Mouse (Mus musculus) forebrain, embryonic 11.5 days (tissue): ENCODE measurements around the gene Uaca. TPM values are rescaled to one million over a fixed set of nuclear protein-coding genes. Genes with fewer than 3 reads are reported as not detected.
"Not testable (repeated sequence)": the region's sequence is repeated elsewhere in the genome, so short reads cannot be mapped to it uniquely, and the experiment has no call there.

Source experiments
- ATAC-seq: fragments of 200-750 bp; cut with Nextera tagmentation; replicated peaks from 2 replicates; pipeline ENCODE4 v1.8.0; 2017; ENCODE audit warnings: moderate TSS enrichment; ENCODE audit not compliant: low FRiP score
- DNase-seq: peaks from one replicate; pipeline ENCODE4 v3.0.0-alpha.2; 2017; ENCODE audit warnings: low spot score
- H3K27ac ChIP-seq: fragments of 300-500 bp; sonication (generic); 2 replicates; pipeline ENCODE4 v1.5.1; 2014; ENCODE audit warnings: low read depth, low read length
- H3K27me3 ChIP-seq: fragments of 300-500 bp; sonication (generic); 2 replicates; pipeline ENCODE4 v1.6.1; 2014; ENCODE audit warnings: mild to moderate bottlenecking, low read length, mixed read lengths; ENCODE audit not compliant: control insufficient read depth, insufficient read depth
- H3K36me3 ChIP-seq: fragments of 300-500 bp; sonication (generic); 2 replicates; pipeline ENCODE4 v1.6.1; 2014; ENCODE audit warnings: mild to moderate bottlenecking, low read length, moderate library complexity, mixed read lengths; ENCODE audit not compliant: control insufficient read depth, insufficient read depth
- H3K4me1 ChIP-seq: fragments of 300-500 bp; sonication (generic); replicated peaks from 2 replicates; pipeline ENCODE4 v1.6.1; 2014; ENCODE audit warnings: low read length, mixed read lengths; ENCODE audit not compliant: control insufficient read depth, insufficient read depth
- H3K4me2 ChIP-seq: fragments of 300-500 bp; sonication (generic); 2 replicates; pipeline ENCODE4 v1.6.1; 2014; ENCODE audit warnings: low read depth, mild to moderate bottlenecking, low read length, moderate library complexity, mixed read lengths; ENCODE audit not compliant: severe bottlenecking
- H3K4me3 ChIP-seq: fragments of 300-500 bp; sonication (generic); 2 replicates; pipeline ENCODE4 v1.5.1; 2014; ENCODE audit warnings: low read depth, low read length
- H3K9ac ChIP-seq: fragments of 300-500 bp; sonication (generic); 2 replicates; pipeline ENCODE4 v1.6.1; 2014; ENCODE audit warnings: low read length
- H3K9me3 ChIP-seq: fragments of 300-500 bp; sonication (generic); 2 replicates; pipeline ENCODE4 v1.6.1; 2016; ENCODE audit warnings: low read length, mixed read lengths; ENCODE audit not compliant: control insufficient read depth
- WGBS: fragments of 180-500 bp; shearing (Covaris S2); extraction: QIAGEN DNeasy Blood & Tissue Kit; methylation state at CpG from one replicate; pipeline ENCODE4 v1.1.7; 2014; 5-methylcytosine and 5-hydroxymethylcytosine counted together
- polyA plus RNA-seq: library from polyadenylated mRNA; unstranded; fragments of >200 nt; fragmentation: Nextera tagmentation; extraction: Ambion mirVana; gene quantifications from 2 replicates; pipeline ENCODE4 v1.2.1, GENCODE M21; 2014

The Uaca gene
- polyA plus RNA-seq, 1 experiment from 2014 or later = 25.2 TPM

GRCm38 (mm10) chr9:60818582-60818981 is 24.2 kb downstream of the Uaca start:
- 56% methylated on average over 7 of the region's 8 CpGs for WGBS
- not testable (repeated sequence) for H3K4me3 ChIP-seq, H3K4me2 ChIP-seq, H3K9me3 ChIP-seq, ATAC-seq, H3K4me1 ChIP-seq, H3K27me3 ChIP-seq, H3K27ac ChIP-seq, H3K9ac ChIP-seq, DNase-seq, H3K36me3 ChIP-seq

GRCm38 (mm10) chr9:60819340-60819739 is 25.0 kb downstream of the Uaca start:
- ATAC-seq = no peak
- DNase-seq = no peak

GRCm38 (mm10) chr9:60821501-60821900 is 27.2 kb downstream of the Uaca start:
- H3K36me3 ChIP-seq = no peaks in the 10 kb centered on the region
- H3K4me1 ChIP-seq = no peaks in the 10 kb centered on the region
- no peaks in the 10 kb centered on the region for H3K9me3 ChIP-seq
- no peak overlapping the region for H3K4me2 ChIP-seq
- ATAC-seq (no peak), DNase-seq (no peak)
- H3K27ac ChIP-seq = no peak overlapping the region
- WGBS = 65% methylated on average over 4 of the region's 4 CpGs
- no peaks in the 10 kb centered on the region for H3K27me3 ChIP-seq
- no peak overlapping the region for H3K9ac ChIP-seq
- no peak overlapping the region for H3K4me3 ChIP-seq

More at GRCm38 (mm10) chr9:60819340-60819739, 25.0 kb downstream of the Uaca start:
- 20% methylated on average over 1 of the region's 1 CpGs for WGBS
- Histone ChIP-seq H3K4me3 (no peak overlapping the region), H3K27ac (no peak overlapping the region), H3K4me1 (no peaks in the 10 kb centered on the region), H3K9me3 (no peaks in the 10 kb centered on the region), H3K4me2 (no peak overlapping the region), H3K9ac (no peak overlapping the region), H3K36me3 (no peaks in the 10 kb centered on the region), H3K27me3 (no peaks in the 10 kb centered on the region)

- Histone ChIP-seq H3K27ac (no peak overlapping the region), H3K4me3 (no peak overlapping the region), H3K4me1 (no peaks in the 10 kb centered on the region), H3K4me2 (no peak overlapping the region), H3K36me3 (no peaks in the 10 kb centered on the region), H3K27me3 (no peaks in the 10 kb centered on the region), H3K9ac (no peak overlapping the region), H3K9me3 (no peaks in the 10 kb centered on the region)
- 83% methylated on average over 6 of the region's 6 CpGs for WGBS
- no peak for DNase-seq
- ATAC-seq = no peak
Observed at GRCm38 (mm10) chr9:60822681-60823080, 28.3 kb downstream of the Uaca start.

GRCm38 (mm10) chr9:60825506-60825905 is 31.2 kb downstream of the Uaca start:
- no peaks in the 10 kb centered on the region for H3K9me3 ChIP-seq
- ATAC-seq = no peak
- H3K4me3 ChIP-seq = no peak overlapping the region
- no peak overlapping the region for H3K9ac ChIP-seq
- no peaks in the 10 kb centered on the region for H3K4me1 ChIP-seq
- no peak for DNase-seq
- no peaks in the 10 kb centered on the region for H3K27me3 ChIP-seq
- H3K4me2 ChIP-seq = no peak overlapping the region
- WGBS = 97% methylated on average over 7 of the region's 7 CpGs
- no peak overlapping the region for H3K27ac ChIP-seq
- H3K36me3 ChIP-seq = no peaks in the 10 kb centered on the region

- no peaks in the 10 kb centered on the region for H3K4me1 ChIP-seq
- H3K4me3 ChIP-seq = no peak overlapping the region
- H3K36me3 ChIP-seq = no peaks in the 10 kb centered on the region
- H3K9me3 ChIP-seq = no peaks in the 10 kb centered on the region
- DNase-seq (no peak), ATAC-seq (no peak)
- H3K27ac ChIP-seq = no peak overlapping the region
- no peak overlapping the region for H3K9ac ChIP-seq
- H3K4me2 ChIP-seq = no peak overlapping the region
- no peaks in the 10 kb centered on the region for H3K27me3 ChIP-seq
- 87% methylated on average over 7 of the region's 7 CpGs for WGBS
Observed at GRCm38 (mm10) chr9:60826759-60827158, 32.4 kb downstream of the Uaca start.

- 79% methylated on average over 2 of the region's 2 CpGs for WGBS
- Histone ChIP-seq H3K27me3 (no peaks in the 10 kb centered on the region), H3K36me3 (no peaks in the 10 kb centered on the region), H3K4me3 (no peak overlapping the region), H3K9ac (no peak overlapping the region), H3K4me2 (no peak overlapping the region), H3K4me1 (no peaks in the 10 kb centered on the region), H3K9me3 (no peaks in the 10 kb centered on the region), H3K27ac (no peak overlapping the region)
- DNase-seq (no peak), ATAC-seq (no peak)
Observed at GRCm38 (mm10) chr9:60828196-60828595, 33.9 kb downstream of the Uaca start.

GRCm38 (mm10) chr9:60829610-60830009 is 35.3 kb downstream of the Uaca start:
- H3K4me2 ChIP-seq = no peak overlapping the region
- H3K27ac ChIP-seq = no peak overlapping the region
- no peaks in the 10 kb centered on the region for H3K36me3 ChIP-seq
- H3K9me3 ChIP-seq = no peaks in the 10 kb centered on the region
- DNase-seq (no peak), ATAC-seq (no peak)
- H3K9ac ChIP-seq = no peak overlapping the region
- H3K4me3 ChIP-seq = no peak overlapping the region
- H3K4me1 ChIP-seq = no peaks in the 10 kb centered on the region
- 85% methylated on average over 4 of the region's 4 CpGs for WGBS
- no peaks in the 10 kb centered on the region for H3K27me3 ChIP-seq

- Histone ChIP-seq H3K4me1 (no peaks in the 10 kb centered on the region), H3K9ac (no peak overlapping the region), H3K4me2 (no peak overlapping the region), H3K36me3 (no peaks in the 10 kb centered on the region), H3K4me3 (no peak overlapping the region), H3K27me3 (no peaks in the 10 kb centered on the region), H3K9me3 (no peaks in the 10 kb centered on the region), H3K27ac (no peak overlapping the region)
- no peak for ATAC-seq
- no peak for DNase-seq
- 72% methylated on average over 3 of the region's 3 CpGs for WGBS
Observed at GRCm38 (mm10) chr9:60830079-60830478, 35.7 kb downstream of the Uaca start.
